Mouse (Mus musculus) kidney, embryonic 14.5 days (tissue): ENCODE data around the gene Fxr2. TPM values are rescaled to one million over a fixed set of nuclear protein-coding genes. Genes with fewer than 3 reads are reported as not detected.
"Not testable (repeated sequence)": the region's sequence is repeated elsewhere in the genome, so short reads cannot be mapped to it uniquely, and the experiment has no call there.

ENCODE experiments used
- ATAC-seq: fragments of 200-750 bp; cut with Nextera tagmentation; 2 replicates; pipeline ENCODE4 v1.8.0; 2017; ENCODE audit warnings: moderate number of reproducible peaks, mild to moderate bottlenecking, moderate TSS enrichment, moderate library complexity; ENCODE audit not compliant: low FRiP score, low TSS enrichment
- H3K27ac ChIP-seq: fragments of 300-500 bp; sonication (generic); 2 replicates; pipeline ENCODE4 v1.5.1; 2014; ENCODE audit warnings: low read depth, mild to moderate bottlenecking, low read length, moderate library complexity, mixed read lengths
- H3K27me3 ChIP-seq: fragments of 300-500 bp; sonication (generic); 2 replicates; pipeline ENCODE4 v1.6.1; 2014; ENCODE audit warnings: mild to moderate bottlenecking, low read length; ENCODE audit not compliant: control insufficient read depth, insufficient read depth
- H3K36me3 ChIP-seq: fragments of 300-500 bp; sonication (generic); 2 replicates; pipeline ENCODE4 v1.6.1; 2014; ENCODE audit warnings: low read length, mixed read lengths; ENCODE audit not compliant: control insufficient read depth, insufficient read depth
- H3K4me1 ChIP-seq: fragments of 300-500 bp; sonication (generic); 2 replicates; pipeline ENCODE4 v1.6.1; 2014; ENCODE audit warnings: low read length, mixed read lengths; ENCODE audit not compliant: control insufficient read depth, insufficient read depth
- H3K4me2 ChIP-seq: fragments of 300-500 bp; sonication (generic); replicated peaks from 2 replicates; pipeline ENCODE4 v1.6.1; 2014; ENCODE audit warnings: low read depth, mild to moderate bottlenecking, low read length
- H3K4me3 ChIP-seq: fragments of 300-500 bp; sonication (generic); 2 replicates; pipeline ENCODE4 v1.5.1; 2014; ENCODE audit warnings: mild to moderate bottlenecking, low read length
- H3K9ac ChIP-seq: fragments of 300-500 bp; sonication (generic); 2 replicates; pipeline ENCODE4 v1.6.1; 2014; ENCODE audit warnings: low read depth, mild to moderate bottlenecking, low read length, moderate library complexity
- H3K9me3 ChIP-seq: fragments of 300-500 bp; sonication (generic); 2 replicates; pipeline ENCODE4 v1.6.1; 2016; ENCODE audit warnings: low read length; ENCODE audit not compliant: control insufficient read depth
- WGBS: fragments of 180-500 bp; shearing (Covaris S2); extraction: QIAGEN DNeasy Blood & Tissue Kit; methylation state at CpG from one replicate; pipeline ENCODE4 v1.1.7; 2014; 5-methylcytosine and 5-hydroxymethylcytosine counted together
- microRNA counts: library from miRNA; unstranded; fragments of <30 nt; microRNA quantifications from one replicate; lab custom pipeline; 2017
- microRNA-seq: library from miRNA; unstranded; fragments of <30 nt; microRNA quantifications from one replicate; pipeline ENCODE4, GENCODE M21; 2016
- polyA plus RNA-seq: library from polyadenylated mRNA; unstranded; fragments of >200 nt; fragmentation: Nextera tagmentation; extraction: Ambion mirVana; gene quantifications from 2 replicates; pipeline ENCODE4 v1.2.1, GENCODE M21; 2014

The Fxr2 gene
- polyA plus RNA-seq, 1 experiment from 2014 or later: 30.7 TPM

DNA sequence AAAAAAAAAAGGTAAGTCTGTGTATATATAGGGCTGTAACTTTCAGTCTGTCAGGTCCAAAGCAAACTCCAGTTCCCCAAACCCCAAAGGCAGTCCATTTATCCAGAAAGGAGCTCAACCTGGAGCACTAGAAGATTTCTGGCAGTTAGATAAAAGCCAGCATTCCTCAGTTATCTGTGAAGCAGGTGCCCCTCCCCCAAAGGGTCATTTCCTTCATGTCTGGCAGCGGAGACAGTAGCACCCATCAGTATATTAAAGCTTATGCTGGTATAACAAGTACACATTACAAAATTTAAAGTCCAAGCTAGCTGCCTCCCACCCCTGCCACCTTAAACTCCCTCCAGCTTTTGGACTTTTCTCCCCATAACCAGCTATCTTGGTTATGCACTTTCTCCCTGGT is 66.8 kb downstream of the Fxr2 start:
- Histone ChIP-seq H3K9ac (no peak overlapping the region), H3K4me1 (peaks cover 10% of the 10 kb centered on the region; the same call in 1 of the 2 replicates), H3K9me3 (0 out of 2 replicates have a peak, but pooled peaks cover 3% of the 10 kb centered on the region), H3K27me3 (no peaks in the 10 kb centered on the region), H3K36me3 (no peaks in the 10 kb centered on the region), H3K4me2 (no peak overlapping the region), H3K27ac (no peak overlapping the region), H3K4me3 (no peak overlapping the region)
- no peak for ATAC-seq
- WGBS: 55% methylated on average over 1 of the region's 1 CpGs

DNA sequence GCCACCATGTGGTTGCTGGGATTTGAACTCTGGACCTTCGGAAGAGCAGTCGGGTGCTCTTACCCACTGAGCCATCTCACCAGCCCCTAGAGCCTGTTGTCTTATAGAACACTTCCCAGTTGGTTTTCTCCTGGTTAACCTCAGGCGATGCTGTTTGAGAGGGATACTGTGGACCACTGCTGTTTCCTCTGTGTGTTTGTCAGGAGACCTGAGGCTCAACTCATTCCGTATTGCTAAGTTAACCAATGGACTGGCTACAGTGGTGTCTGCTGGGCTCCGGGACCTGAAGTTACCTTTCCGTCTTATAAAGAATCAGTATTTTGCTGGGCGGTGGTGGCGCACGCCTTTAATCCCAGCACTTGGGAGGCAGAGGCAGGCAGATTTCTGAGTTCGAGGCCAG is 70.1 kb downstream of the Fxr2 start:
- H3K4me1 ChIP-seq, H3K4me2 ChIP-seq, H3K4me3 ChIP-seq, H3K9ac ChIP-seq, H3K27me3 ChIP-seq, H3K36me3 ChIP-seq, H3K27ac ChIP-seq, ATAC-seq, H3K9me3 ChIP-seq: not testable (repeated sequence)
- WGBS: 93% methylated on average over 10 of the region's 10 CpGs

MicroRNAs within 50 kb of the gene (microRNA counts, 519-probe panel; counts per million panel counts)
- microRNA mmu-miR-1934 (lab: Ali Mortazavi, UCI) (not detected), microRNA mmu-miR-467f (lab: Ali Mortazavi, UCI) (3,578 counts per million, percentile 16 among the panel's probes with 10 or more counts)

Small RNAs within 50 kb of the gene (microRNA-seq; reads per million reads assigned to microRNA genes)
- gene Mir1934 (5.5 reads per million, percentile 20 among the genes with 10 or more reads in this experiment), gene Mir467f (not detected)

Other genes starting within 250 kb of the Fxr2 start
- 172 and 221 TPM in 2 replicates for gene Naa38, start 237.5 kb upstream of the Fxr2 start, polyA plus RNA-seq
- gene Cyb5d1, start 237.4 kb upstream of the Fxr2 start, polyA plus RNA-seq: 11.1 and 23.9 TPM in 2 replicates
- 36.8 and 39.6 TPM in 2 replicates for gene Tmem88, start 234.8 kb upstream of the Fxr2 start, polyA plus RNA-seq
- gene Kdm6b, start 219.3 kb upstream of the Fxr2 start, polyA plus RNA-seq: 36.1 and 37.4 TPM in 2 replicates
- gene Dnah2, start 83.9 kb upstream of the Fxr2 start, polyA plus RNA-seq: 0.87 and 1.5 TPM in 2 replicates
- gene Efnb3, start 72.8 kb upstream of the Fxr2 start, polyA plus RNA-seq: 3.9 and 9.0 TPM in 2 replicates
- 26.9 and 31.9 TPM in 2 replicates for gene Wrap53, start 52.7 kb upstream of the Fxr2 start, polyA plus RNA-seq
- gene Trp53, start 52.6 kb upstream of the Fxr2 start, polyA plus RNA-seq: 214 and 219 TPM in 2 replicates
- gene Atp1b2, start 27.0 kb upstream of the Fxr2 start, polyA plus RNA-seq: 7.6 and 11.4 TPM in 2 replicates
- not detected in 2 replicates for gene Shbg, start 15.1 kb upstream of the Fxr2 start, polyA plus RNA-seq
- 16.9 and 22.6 TPM in 2 replicates for gene Sat2, start 11.0 kb upstream of the Fxr2 start, polyA plus RNA-seq
- 0.51 TPM in 1 of 2 replicates, not detected in the other for gene Sox15, start 22.3 kb downstream of the Fxr2 start, polyA plus RNA-seq
- 42.3 and 71.8 TPM in 2 replicates for gene Mpdu1, start 29.7 kb downstream of the Fxr2 start, polyA plus RNA-seq
- 8.5 and 10.5 TPM in 2 replicates for gene Cd68, start 33.2 kb downstream of the Fxr2 start, polyA plus RNA-seq
- gene Eif4a1, start 39.4 kb downstream of the Fxr2 start, polyA plus RNA-seq: 729 and 1,177 TPM in 2 replicates
- gene Senp3, start 49.1 kb downstream of the Fxr2 start, polyA plus RNA-seq: 95.2 and 102 TPM in 2 replicates
- gene Tnfsf13, start 52.8 kb downstream of the Fxr2 start, polyA plus RNA-seq: 0.34 and 0.60 TPM in 2 replicates
- gene Tnfsf12, start 62.9 kb downstream of the Fxr2 start, polyA plus RNA-seq: 6.9 and 8.6 TPM in 2 replicates
- gene Tnfsfm13, start 63.1 kb downstream of the Fxr2 start, polyA plus RNA-seq: 4.6 and 4.9 TPM in 2 replicates
- gene Polr2a, start 125.6 kb downstream of the Fxr2 start, polyA plus RNA-seq: 30.2 and 58.4 TPM in 2 replicates
- gene Slc35g3, start 129.0 kb downstream of the Fxr2 start, polyA plus RNA-seq: 0.23 and 0.36 TPM in 2 replicates
- 2.0 and 2.2 TPM in 2 replicates for gene Zbtb4, start 132.9 kb downstream of the Fxr2 start, polyA plus RNA-seq
- gene Chrnb1, start 163.0 kb downstream of the Fxr2 start, polyA plus RNA-seq: 4.6 and 6.5 TPM in 2 replicates
- gene Fgf11, start 168.9 kb downstream of the Fxr2 start, polyA plus RNA-seq: 1.7 and 1.9 TPM in 2 replicates
- 6.4 and 7.7 TPM in 2 replicates for gene Tmem102, start 172.6 kb downstream of the Fxr2 start, polyA plus RNA-seq
- not detected in 2 replicates for gene Gm39566, start 182.3 kb downstream of the Fxr2 start, polyA plus RNA-seq
- not detected in 2 replicates for gene Spem2, start 185.5 kb downstream of the Fxr2 start, polyA plus RNA-seq
- gene Spem1, start 189.2 kb downstream of the Fxr2 start, polyA plus RNA-seq: 0.27 TPM in 1 of 2 replicates, not detected in the other
- gene Nlgn2, start 204.8 kb downstream of the Fxr2 start, polyA plus RNA-seq: 7.8 and 8.5 TPM in 2 replicates
- 354 and 512 TPM in 2 replicates for gene Tmem256, start 205.5 kb downstream of the Fxr2 start, polyA plus RNA-seq
- 84.3 and 105 TPM in 2 replicates for gene Plscr3, start 213.4 kb downstream of the Fxr2 start, polyA plus RNA-seq
- gene Tnk1, start 225.7 kb downstream of the Fxr2 start, polyA plus RNA-seq: 2.3 and 4.9 TPM in 2 replicates
- gene Tmem95, start 245.0 kb downstream of the Fxr2 start, polyA plus RNA-seq: not detected in 2 replicates
- gene Kctd11, start 248.4 kb downstream of the Fxr2 start, polyA plus RNA-seq: 3.8 and 6.4 TPM in 2 replicates